Mouse (Mus musculus) monocyte, adult 2 months (primary cell): ENCODE results near the gene Mprip.
"Not testable (repeated sequence)": the region's sequence is repeated elsewhere in the genome, so short reads cannot be mapped to it uniquely, and the experiment has no call there.

Source experiments
- DNase-seq, 2 experiments: peaks; one replicate each; pipeline ENCODE4 v3.0.0; 2022; ENCODE audit warnings: low spot score in 2 of 2, low read depth in 1 of 2

The Mprip gene

GRCm38 (mm10) chr11:59661005-59661404 lies at the start of gene Mprip:
Mprip (plus strand) TSS chr11:59661305.
- DNase-seq = no peak

GRCm38 (mm10) chr11:59611646-59612045 lies 49.5 kb upstream of the Mprip start:
- DNase-seq = no peak

- no peak for DNase-seq
Observed at GRCm38 (mm10) chr11:59614120-59614519, 47.0 kb upstream of the Mprip start.

- not testable (repeated sequence) for DNase-seq
Observed at GRCm38 (mm10) chr11:59616986-59617385, 44.1 kb upstream of the Mprip start.

GRCm38 (mm10) chr11:59622214-59622613 lies 38.9 kb upstream of the Mprip start:
- no peak for DNase-seq

- DNase-seq = peak in 1 of 2 experiments; percentile 29
Observed at GRCm38 (mm10) chr11:59624017-59624630, 37.0 kb upstream of the Mprip start.

- DNase-seq = no peak
Observed at GRCm38 (mm10) chr11:59626192-59626591, 34.9 kb upstream of the Mprip start.

GRCm38 (mm10) chr11:59628177-59628576 lies 32.9 kb upstream of the Mprip start:
- DNase-seq = no peak

GRCm38 (mm10) chr11:59629871-59630270 lies 31.2 kb upstream of the Mprip start:
- DNase-seq = no peak

GRCm38 (mm10) chr11:59631980-59632379 lies 29.1 kb upstream of the Mprip start:
- no peak for DNase-seq

- DNase-seq = peak; percentile 39 to 60
Observed at GRCm38 (mm10) chr11:59633037-59633436, 28.1 kb upstream of the Mprip start.

- no peak for DNase-seq
Observed at GRCm38 (mm10) chr11:59634001-59634660, 27.0 kb upstream of the Mprip start.

GRCm38 (mm10) chr11:59635251-59635795 lies 25.8 kb upstream of the Mprip start:
- DNase-seq = no peak

- no peak for DNase-seq
Observed at GRCm38 (mm10) chr11:59635821-59636694, 25.0 kb upstream of the Mprip start.

- DNase-seq = peak in 1 of 2 experiments; percentile 28
Observed at GRCm38 (mm10) chr11:59636695-59637414, 24.2 kb upstream of the Mprip start.

GRCm38 (mm10) chr11:59639957-59640643 lies 21.0 kb upstream of the Mprip start:
- no peak for DNase-seq

- DNase-seq = no peak
Observed at GRCm38 (mm10) chr11:59641227-59641626, 19.9 kb upstream of the Mprip start.

- DNase-seq = no peak
Observed at GRCm38 (mm10) chr11:59642420-59642819, 18.7 kb upstream of the Mprip start.

- DNase-seq = no peak
Observed at GRCm38 (mm10) chr11:59645036-59645435, 16.1 kb upstream of the Mprip start.

GRCm38 (mm10) chr11:59649058-59649457 lies 12.0 kb upstream of the Mprip start:
- no peak for DNase-seq
